Mouse (Mus musculus) megakaryocyte, embryonic 14.5 days (primary cell): ENCODE measurements at regions not wholly inside any gene's neighbourhood (a gene's known extent, or its start where the extent isn't known, plus 50 kb on each side); places are given as distances from the start of the nearest gene placed in this dataset.
A peak's percentile ranks its signal among the peaks of the same experiment; 100 is the strongest.

Experiments used
- FLI1 ChIP-seq: IDR thresholded peaks from 2 replicates; pipeline ENCODE4 v1.6.1; 2012; ENCODE audit warnings: low read length, inconsistent platforms, mixed read lengths
- GATA1 ChIP-seq: IDR thresholded peaks from 3 replicates; pipeline ENCODE4 v1.6.1; 2012; ENCODE audit warnings: mixed read lengths, low read length, inconsistent platforms, borderline replicate concordance

DNA sequence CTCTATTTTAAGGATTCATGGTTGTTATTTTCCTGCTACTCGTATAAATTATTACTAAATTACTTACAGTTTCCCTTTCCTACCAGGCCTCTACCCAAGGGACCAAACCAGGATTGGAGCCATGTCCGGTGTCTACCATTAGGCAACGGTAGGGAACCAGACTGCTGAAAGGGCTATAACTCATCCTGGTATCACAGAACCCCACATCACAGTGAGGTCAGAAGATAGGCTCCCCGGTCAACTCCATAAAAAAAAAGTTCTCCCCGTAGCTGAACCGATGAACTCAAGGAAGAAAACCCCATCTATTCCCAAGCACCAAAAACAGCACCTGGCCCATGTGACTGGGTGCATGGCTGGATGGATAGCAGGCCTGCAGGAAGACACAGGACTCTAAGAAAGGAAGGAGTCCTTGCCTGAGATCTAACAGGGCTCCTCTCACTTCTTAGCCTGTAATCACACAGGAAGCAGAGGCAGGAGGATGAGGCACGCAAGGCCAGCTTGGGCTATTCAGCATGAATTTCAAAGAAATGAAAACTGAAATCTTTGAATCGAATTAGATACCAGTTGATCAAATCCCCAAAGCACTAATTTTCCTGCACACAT is 150.6 kb upstream of the Smim15 start:
- TF ChIP-seq GATA1 (peak; percentile 81; the same call in 1 of the 3 replicates), FLI1 (0 out of 2 replicates have a peak, but pooled peaks have one; percentile 33)
